Mouse (Mus musculus) cerebellum, adult 11 months (tissue): ENCODE data around the gene Cemip.

Experiments
- DNase-seq: peaks from one replicate; pipeline ENCODE4 v3.0.0; 2022

Gene Cemip

GRCm38 (mm10) chr7:84090793-84091192, 4.5 kb upstream of the Cemip start:
- no peak for DNase-seq

GRCm38 (mm10) chr7:84089777-84090176, 3.5 kb upstream of the Cemip start:
- DNase-seq: no peak

DNA sequence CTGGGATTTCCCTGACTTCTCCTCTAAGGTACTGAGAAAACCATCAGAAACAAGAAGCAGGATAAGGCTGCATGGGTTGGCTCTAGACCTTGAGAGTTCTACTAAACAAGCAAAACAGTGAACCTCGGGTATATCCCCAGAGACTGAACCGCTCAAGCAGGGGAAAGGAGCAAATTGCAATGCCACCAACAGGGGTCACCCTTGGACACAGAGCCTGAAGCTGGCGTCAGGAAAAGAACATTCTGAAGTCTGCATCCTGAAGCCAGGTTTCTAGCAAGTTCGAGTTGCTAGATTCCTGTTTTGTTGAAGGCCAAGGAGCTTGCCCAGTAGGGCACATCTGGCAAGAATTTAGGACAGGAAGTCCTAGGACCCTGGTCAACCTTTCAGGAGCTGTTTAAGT, 2.7 kb upstream of the Cemip start:
- peak; percentile 54 for DNase-seq

DNA sequence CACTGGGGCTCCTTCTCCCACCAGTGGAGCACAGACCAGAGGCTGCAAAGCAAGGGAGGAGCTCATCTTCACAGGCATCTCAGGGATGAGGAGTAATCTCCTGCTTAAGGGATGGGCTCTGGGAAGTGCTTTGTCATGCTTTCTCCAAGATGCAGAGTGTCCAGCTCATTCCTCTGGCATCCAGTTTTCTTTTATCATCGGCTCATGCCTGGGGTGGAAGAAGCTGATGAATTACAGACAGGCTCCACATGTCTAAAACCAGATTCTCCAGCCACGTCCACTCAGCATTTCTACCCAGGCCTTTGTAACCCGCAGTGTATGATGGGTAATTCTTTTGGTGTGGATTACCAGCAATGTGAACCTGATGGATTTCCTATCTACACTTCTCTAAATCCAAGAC, 1.9 kb upstream of the Cemip start:
- DNase-seq: no peak

- DNase-seq: peak; percentile 45
These were observed 1.0 kb downstream of the Cemip start for GRCm38 (mm10) chr7:84085049-84085945.

- no peak for DNase-seq
These were observed 8.9 kb downstream of the Cemip start for GRCm38 (mm10) chr7:84077257-84078013.

DNA sequence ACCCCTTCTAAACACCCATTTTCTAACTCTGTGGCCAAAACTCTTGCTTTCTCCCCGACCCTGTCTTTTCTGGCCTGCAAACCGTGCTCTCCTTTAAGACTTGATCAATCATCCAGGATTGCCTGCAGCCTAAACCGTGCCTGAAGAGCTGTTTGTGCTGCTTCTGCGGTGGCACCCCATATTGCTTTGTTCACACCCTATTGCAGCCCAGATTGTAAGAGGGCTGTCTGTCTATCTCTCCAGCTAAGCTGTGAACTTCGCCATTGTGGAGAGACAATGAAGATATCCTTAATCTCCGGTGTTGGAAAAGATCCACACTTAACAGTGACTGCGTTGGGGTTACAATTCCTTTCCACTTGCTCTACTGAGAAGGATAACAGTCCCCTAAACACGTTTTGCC, 12.0 kb downstream of the Cemip start:
- DNase-seq: no peak

GRCm38 (mm10) chr7:84073856-84074255, 12.4 kb downstream of the Cemip start:
- DNase-seq: no peak

- peak; percentile 84 for DNase-seq
These were observed 17.4 kb downstream of the Cemip start for GRCm38 (mm10) chr7:84068931-84069330.

DNA sequence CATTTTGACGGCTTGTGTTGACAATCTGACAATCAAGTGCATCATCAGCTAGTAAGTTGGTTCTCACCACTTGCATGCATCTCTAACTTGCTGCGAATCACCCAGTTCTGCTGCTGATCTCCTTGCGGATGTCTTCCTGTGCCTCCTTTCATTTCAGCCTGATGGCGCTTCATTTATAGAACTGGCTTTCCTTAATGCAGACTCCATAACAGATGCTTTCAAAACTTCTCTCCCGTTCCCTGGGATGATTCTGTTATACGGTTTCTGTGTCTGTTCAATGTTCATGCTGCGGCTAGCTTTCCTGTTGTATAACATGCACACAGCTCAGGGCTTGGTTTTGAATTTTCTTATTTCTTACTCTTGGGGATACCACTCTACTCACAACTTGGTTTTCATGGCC, 26.5 kb downstream of the Cemip start:
- no peak for DNase-seq

- no peak for DNase-seq
These were observed 30.2 kb downstream of the Cemip start for GRCm38 (mm10) chr7:84055961-84056629.

DNA sequence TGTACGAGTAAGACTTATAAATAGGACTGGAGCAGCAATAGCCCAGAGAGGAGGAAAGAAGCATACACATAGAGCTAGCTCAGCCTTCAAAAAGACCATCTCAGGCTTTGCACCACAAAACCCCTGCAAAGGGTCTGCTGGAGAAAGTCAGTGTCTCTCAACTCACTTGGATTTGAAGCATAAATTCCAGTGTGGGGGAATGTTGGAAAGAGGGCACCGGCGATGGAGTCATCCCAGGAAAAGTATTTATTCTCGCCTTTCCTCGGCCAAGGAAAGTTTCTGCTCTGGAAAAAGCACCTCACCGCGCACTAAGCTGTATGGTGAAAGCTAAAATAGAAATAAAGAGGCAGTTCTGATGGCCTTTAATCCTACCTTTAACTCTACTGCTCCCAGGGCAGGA, 32.4 kb downstream of the Cemip start:
- no peak for DNase-seq

GRCm38 (mm10) chr7:84051423-84051822, 34.9 kb downstream of the Cemip start:
- DNase-seq: no peak

- DNase-seq: no peak
These were observed 40.8 kb downstream of the Cemip start for GRCm38 (mm10) chr7:84045546-84045945.

DNA sequence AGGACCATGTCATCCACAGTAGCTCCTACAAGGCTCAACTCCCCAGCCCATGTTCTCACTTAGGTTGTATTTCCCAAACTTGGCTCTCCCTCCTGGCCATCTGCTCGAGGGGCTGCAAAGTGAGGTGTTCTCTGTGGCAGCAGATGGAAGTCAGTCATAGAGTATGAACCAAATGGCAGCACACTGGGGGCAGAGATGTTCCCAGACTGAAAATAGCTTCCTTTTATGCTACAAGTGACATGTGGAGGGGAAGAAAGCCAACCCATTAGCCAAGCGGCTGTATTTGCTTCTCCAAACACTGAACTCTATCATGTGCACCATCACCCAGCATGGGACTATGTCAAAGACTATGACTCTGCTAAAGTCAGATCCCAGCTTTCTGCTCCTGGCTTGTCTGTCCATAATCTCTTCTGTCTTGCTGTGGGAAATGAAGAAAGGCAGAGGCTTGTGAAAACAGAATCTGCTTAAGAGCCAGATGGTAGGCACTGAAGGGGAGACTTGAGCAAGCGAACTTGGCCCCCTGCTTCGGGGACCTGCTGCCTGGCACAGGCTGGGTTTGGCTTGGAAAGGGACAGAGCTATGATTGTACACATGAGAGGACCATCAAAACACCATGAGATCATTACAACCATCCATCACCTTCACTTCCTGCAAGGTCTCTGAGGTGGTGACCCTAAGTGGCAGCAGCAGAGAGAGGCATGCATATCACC, 41.6 kb downstream of the Cemip start:
- DNase-seq: peak; percentile 86

DNA sequence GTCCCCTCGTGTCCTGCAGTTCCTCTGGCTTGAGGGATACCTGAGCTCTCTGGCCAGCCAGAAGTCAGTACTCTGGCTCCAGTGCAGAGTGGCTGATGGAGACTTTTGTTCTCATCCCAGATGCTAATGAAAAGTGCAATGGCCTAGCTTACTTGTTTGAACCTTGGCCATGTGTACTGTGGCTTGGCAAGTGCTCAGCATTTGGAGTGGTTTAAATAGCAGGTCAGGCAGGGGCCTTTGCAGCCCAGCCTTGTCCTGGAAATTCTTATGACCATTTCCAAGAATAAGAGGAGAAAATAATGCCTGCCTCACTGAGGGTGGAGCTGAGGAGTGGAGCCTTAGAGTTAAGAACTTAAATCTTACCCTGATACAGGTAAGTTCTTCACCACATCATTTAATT, 43.6 kb downstream of the Cemip start:
- no peak for DNase-seq

DNA sequence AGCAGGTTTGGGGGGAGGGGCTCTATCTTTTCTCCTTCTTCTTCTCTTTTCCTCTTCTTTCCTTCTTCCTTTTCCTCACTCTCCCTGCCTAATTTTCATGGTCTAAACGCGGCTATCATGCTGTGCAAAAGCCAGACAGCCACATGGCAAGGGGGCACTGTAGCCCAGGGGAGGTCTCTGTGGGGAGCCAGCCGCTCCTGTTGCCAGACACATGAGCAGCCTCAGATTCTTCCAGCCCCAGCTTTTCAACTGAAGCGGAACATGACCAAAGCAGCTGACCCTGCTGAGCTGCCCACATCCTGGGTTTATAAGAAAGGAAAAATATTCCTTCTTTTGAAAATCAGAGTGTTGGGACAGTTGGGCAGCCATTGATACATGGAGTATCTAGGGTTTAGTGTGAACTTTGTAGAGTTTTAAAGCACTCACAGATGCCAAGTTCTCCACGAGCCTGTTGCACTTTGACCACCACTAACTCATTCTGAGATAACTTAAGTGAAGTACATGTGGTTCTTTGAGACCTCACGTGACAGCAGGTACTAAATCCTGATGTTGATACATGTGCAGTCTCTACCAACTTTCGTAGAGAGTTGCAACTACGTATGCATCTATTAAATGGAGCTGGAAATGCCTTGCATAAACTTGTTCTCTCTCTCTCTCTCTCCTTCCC, 46.3 kb downstream of the Cemip start:
- DNase-seq: no peak

DNA sequence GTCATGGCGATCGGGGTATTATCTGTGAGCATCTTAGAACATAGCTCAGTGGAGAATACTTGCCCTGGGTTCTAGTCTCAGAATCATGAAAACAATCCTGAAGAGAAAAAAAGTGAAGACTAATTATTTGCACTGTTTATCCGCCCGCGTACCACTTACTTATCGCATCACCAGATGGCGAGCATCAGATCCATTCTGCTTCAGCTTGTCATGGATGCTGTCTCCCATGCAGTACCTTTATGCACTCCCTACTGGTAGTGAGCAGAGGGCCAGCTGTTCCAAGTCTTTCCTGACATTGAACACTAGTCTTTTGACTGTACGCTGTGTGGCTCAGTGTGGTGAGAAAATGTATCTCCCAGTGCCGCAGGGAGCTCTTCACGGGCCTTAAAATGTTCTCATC, 47.7 kb downstream of the Cemip start:
- DNase-seq: no peak

GRCm38 (mm10) chr7:84032831-84033230, 53.5 kb downstream of the Cemip start:
- no peak for DNase-seq

GRCm38 (mm10) chr7:84029120-84029771, 57.1 kb downstream of the Cemip start:
- DNase-seq: peak; percentile 39

GRCm38 (mm10) chr7:84028368-84028767, 57.9 kb downstream of the Cemip start:
- no peak for DNase-seq
